Mouse (Mus musculus) hindbrain, embryonic 13.5 days (tissue): ENCODE measurements at regions not wholly inside any gene's neighbourhood (a gene's known extent, or its start where the extent isn't known, plus 50 kb on each side); places are given as distances from the start of the nearest gene placed in this dataset.

Experiments
- ATAC-seq: fragments of 200-750 bp; cut with Nextera tagmentation; 2 replicates; pipeline ENCODE4 v1.8.0; 2017; ENCODE audit warnings: moderate TSS enrichment; ENCODE audit not compliant: low FRiP score
- H3K27ac ChIP-seq: fragments of 300-500 bp; sonication (generic); 2 replicates; pipeline ENCODE4 v1.5.1; 2015; ENCODE audit warnings: inconsistent platforms, mild to moderate bottlenecking, moderate library complexity
- H3K27me3 ChIP-seq: fragments of 300-500 bp; sonication (generic); 2 replicates; pipeline ENCODE4 v1.6.1; 2015; ENCODE audit warnings: mild to moderate bottlenecking, inconsistent platforms
- H3K36me3 ChIP-seq: fragments of 300-500 bp; sonication (generic); 2 replicates; pipeline ENCODE4 v1.6.1; 2015; ENCODE audit warnings: mild to moderate bottlenecking, inconsistent platforms
- H3K4me1 ChIP-seq: fragments of 300-500 bp; sonication (generic); replicated peaks from 2 replicates; pipeline ENCODE4 v1.6.1; 2015; ENCODE audit warnings: inconsistent platforms
- H3K4me2 ChIP-seq: fragments of 300-500 bp; sonication (generic); 2 replicates; pipeline ENCODE4 v1.6.1; 2015; ENCODE audit warnings: inconsistent platforms, mild to moderate bottlenecking, moderate library complexity
- H3K4me3 ChIP-seq: fragments of 300-500 bp; sonication (generic); 2 replicates; pipeline ENCODE4 v1.5.1; 2015; ENCODE audit warnings: mild to moderate bottlenecking, inconsistent platforms
- H3K9ac ChIP-seq: fragments of 300-500 bp; sonication (generic); 2 replicates; pipeline ENCODE4 v1.6.1; 2015; ENCODE audit warnings: mild to moderate bottlenecking, inconsistent platforms
- H3K9me3 ChIP-seq: fragments of 300-500 bp; sonication (generic); 2 replicates; pipeline ENCODE4 v1.6.1; 2016; ENCODE audit warnings: inconsistent platforms
- WGBS: fragments of 180-500 bp; shearing (Covaris S2); methylation state at CpG from one replicate; pipeline ENCODE4 v1.1.7; 2015; 5-methylcytosine and 5-hydroxymethylcytosine counted together

DNA sequence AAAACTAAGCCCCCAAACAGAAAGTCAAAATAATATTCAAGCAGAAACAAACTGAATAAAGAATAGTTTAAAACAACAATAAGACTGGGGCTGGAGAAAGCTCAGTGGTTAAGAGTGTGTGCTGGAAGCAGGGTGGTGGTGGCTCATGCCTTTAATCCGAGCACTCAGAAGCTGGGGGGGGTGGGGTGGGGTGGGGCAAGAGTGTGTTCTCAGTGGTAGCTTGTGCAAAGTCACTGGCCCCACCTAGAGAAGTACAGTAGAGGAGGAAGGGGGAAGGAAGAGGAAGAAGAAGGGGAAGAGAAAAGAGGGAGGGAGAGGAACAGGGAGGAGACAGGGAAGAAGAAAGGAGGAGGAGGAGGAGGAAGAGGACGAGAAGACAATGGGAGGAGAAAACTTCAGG is 141.1 kb upstream of the Usp9x start:
- Histone ChIP-seq H3K27me3 (no peaks in the 10 kb centered on the region), H3K9me3 (no peaks in the 10 kb centered on the region), H3K4me2 (no peak overlapping the region), H3K36me3 (no peaks in the 10 kb centered on the region), H3K4me1 (no peaks in the 10 kb centered on the region), H3K9ac (no peak overlapping the region), H3K4me3 (no peak overlapping the region), H3K27ac (no peak overlapping the region)
- ATAC-seq: no peak
- 72% methylated on average over 2 of the region's 2 CpGs for WGBS

- Histone ChIP-seq H3K4me1 (no peaks in the 10 kb centered on the region), H3K9ac (no peak overlapping the region), H3K4me3 (no peak overlapping the region), H3K4me2 (no peak overlapping the region), H3K27ac (no peak overlapping the region), H3K27me3 (no peaks in the 10 kb centered on the region), H3K9me3 (no peaks in the 10 kb centered on the region), H3K36me3 (no peaks in the 10 kb centered on the region)
- ATAC-seq: no peak
- WGBS: 59% methylated on average over 11 of the region's 11 CpGs
Measured at GRCm38 (mm10) chrX:12927797-12928589, 143.3 kb upstream of the Usp9x start.

DNA sequence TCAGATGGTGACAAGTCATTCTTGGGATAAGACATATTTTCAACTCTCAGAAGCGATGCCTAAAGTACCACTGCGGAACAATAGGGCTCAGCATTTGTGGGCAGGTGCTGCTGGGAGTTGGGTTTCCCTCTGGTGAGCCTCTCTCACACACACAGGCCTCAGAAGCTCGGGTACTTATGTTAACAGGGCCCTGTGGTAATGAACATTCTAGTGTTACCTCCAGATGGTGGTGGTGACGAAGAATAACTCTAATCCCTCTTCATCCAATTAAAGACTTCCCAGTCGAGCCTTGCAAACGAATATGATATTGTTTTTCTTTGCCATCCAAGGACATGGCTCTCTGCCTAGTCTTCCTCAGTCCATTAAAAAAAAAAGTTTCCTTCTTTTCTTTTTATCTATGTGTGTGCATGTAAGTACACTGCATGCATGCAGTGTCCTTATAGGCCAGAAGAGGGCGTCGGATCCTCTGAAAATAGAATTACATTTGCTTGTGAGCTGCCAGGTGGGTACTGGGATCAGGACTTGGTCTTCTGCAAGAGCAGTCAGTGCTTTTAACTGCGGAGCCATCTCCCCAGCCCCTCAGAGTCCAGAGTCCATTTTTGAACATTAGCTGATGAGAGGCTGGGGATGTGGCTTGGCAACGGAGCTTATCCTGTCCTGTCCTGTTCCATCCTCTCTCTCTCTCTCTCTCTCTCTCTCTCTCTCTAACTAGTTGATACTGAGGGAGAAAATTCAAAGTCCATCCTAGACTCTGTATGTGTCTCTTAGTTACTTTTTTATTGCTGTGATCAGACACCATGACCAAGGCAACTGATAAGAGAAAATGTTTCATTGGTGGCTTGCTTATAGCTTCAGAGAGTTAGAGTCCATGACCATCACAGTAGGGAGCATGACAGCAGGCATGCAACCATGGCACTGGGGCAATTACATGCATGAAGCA is 146.3 kb upstream of the Usp9x start:
- no peak overlapping the region for H3K4me3 ChIP-seq
- H3K27me3 ChIP-seq: no peaks in the 10 kb centered on the region
- H3K36me3 ChIP-seq: no peaks in the 10 kb centered on the region
- no peak overlapping the region for H3K9ac ChIP-seq
- WGBS: 75% methylated on average over 10 of the region's 10 CpGs
- ATAC-seq: no peak
- no peak overlapping the region for H3K27ac ChIP-seq
- H3K9me3 ChIP-seq: no peaks in the 10 kb centered on the region
- H3K4me1 ChIP-seq: no peaks in the 10 kb centered on the region
- H3K4me2 ChIP-seq: no peak overlapping the region

- Histone ChIP-seq H3K4me2 (no peak overlapping the region), H3K9ac (no peak overlapping the region), H3K4me1 (peaks cover 3% of the 10 kb centered on the region; the same call in 1 of the 2 replicates), H3K27ac (no peak overlapping the region), H3K36me3 (no peaks in the 10 kb centered on the region), H3K4me3 (no peak overlapping the region), H3K9me3 (no peaks in the 10 kb centered on the region), H3K27me3 (0 out of 2 replicates have a peak, but pooled peaks cover 3% of the 10 kb centered on the region)
- WGBS: 26% methylated on average over 3 of the region's 3 CpGs
- ATAC-seq: no peak
Measured at GRCm38 (mm10) chrX:12919576-12919975, 151.7 kb upstream of the Usp9x start.

- Histone ChIP-seq H3K4me1 (peaks cover 3% of the 10 kb centered on the region; the same call in 1 of the 2 replicates), H3K9ac (no peak overlapping the region), H3K36me3 (no peaks in the 10 kb centered on the region), H3K4me3 (no peak overlapping the region), H3K27me3 (0 out of 2 replicates have a peak, but pooled peaks cover 3% of the 10 kb centered on the region), H3K4me2 (peak overlapping the region; percentile 30), H3K9me3 (no peaks in the 10 kb centered on the region), H3K27ac (no peak overlapping the region)
- 0 out of 2 replicates have a peak, but pooled peaks have one; percentile 39 for ATAC-seq
- WGBS: 26% methylated on average over 13 of the region's 13 CpGs
Measured at GRCm38 (mm10) chrX:12917105-12917504, 154.2 kb upstream of the Usp9x start.

DNA sequence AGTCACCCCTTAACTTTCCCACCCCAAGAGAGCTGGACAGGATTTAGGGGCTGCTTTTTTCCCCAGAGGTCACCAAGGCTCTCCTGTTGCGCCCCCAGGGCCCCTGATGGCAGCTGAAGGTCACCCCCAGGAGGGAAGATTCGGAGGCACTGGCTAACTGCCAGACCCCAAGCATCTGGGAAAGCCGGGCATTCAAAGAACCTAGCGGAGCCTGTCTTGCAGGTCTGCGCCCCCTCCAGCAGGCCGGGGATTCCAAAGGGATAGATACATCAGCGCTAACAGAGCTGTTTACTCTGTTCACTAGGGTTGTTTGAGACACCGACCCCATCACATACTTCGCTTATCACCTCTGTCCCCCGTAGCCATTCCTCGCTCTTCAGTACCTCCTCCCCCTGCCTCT is 154.6 kb upstream of the Usp9x start:
- WGBS: 29% methylated on average over 10 of the region's 11 CpGs
- Histone ChIP-seq H3K9ac (no peak overlapping the region), H3K9me3 (no peaks in the 10 kb centered on the region), H3K27me3 (0 out of 2 replicates have a peak, but pooled peaks cover 3% of the 10 kb centered on the region), H3K4me1 (peaks cover 3% of the 10 kb centered on the region; the same call in 1 of the 2 replicates), H3K36me3 (no peaks in the 10 kb centered on the region), H3K4me2 (peak overlapping the region; percentile 30), H3K27ac (no peak overlapping the region), H3K4me3 (no peak overlapping the region)
- 0 out of 2 replicates have a peak, but pooled peaks have one; percentile 43 for ATAC-seq

GRCm38 (mm10) chrX:12900256-12900655 is 138.4 kb upstream of the Med14 start:
- Histone ChIP-seq H3K4me1 (no peaks in the 10 kb centered on the region), H3K9ac (no peak overlapping the region), H3K36me3 (no peaks in the 10 kb centered on the region), H3K4me2 (no peak overlapping the region), H3K27me3 (no peaks in the 10 kb centered on the region), H3K9me3 (no peaks in the 10 kb centered on the region), H3K4me3 (no peak overlapping the region), H3K27ac (no peak overlapping the region)
- 72% methylated on average over 7 of the region's 7 CpGs for WGBS
- ATAC-seq: no peak

DNA sequence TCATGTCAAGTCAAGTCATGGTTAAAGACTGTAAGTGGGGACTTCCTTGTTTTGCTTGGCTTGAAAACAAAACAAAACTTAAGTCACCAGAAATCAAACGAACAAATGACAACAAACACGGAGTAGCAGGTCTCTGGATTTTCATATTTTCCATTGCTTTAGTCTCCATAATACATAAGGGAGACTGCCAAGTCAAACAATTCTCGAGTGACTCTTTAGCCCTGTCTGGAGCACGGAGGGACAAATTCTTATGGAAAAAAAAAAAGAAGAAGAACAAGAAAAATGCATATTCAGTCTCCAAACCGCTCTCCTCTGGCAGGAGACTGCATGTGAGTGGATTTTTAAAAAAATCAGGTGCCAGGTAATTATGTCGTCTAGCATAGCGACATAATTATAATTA is 129.6 kb upstream of the Med14 start:
- H3K4me1 ChIP-seq: 0 out of 2 replicates have a peak, but pooled peaks cover 8% of the 10 kb centered on the region
- no peak overlapping the region for H3K27ac ChIP-seq
- no peak for ATAC-seq
- no peaks in the 10 kb centered on the region for H3K36me3 ChIP-seq
- H3K9me3 ChIP-seq: no peaks in the 10 kb centered on the region
- no peak overlapping the region for H3K4me3 ChIP-seq
- 66% methylated on average over 7 of the region's 7 CpGs for WGBS
- H3K27me3 ChIP-seq: no peaks in the 10 kb centered on the region
- H3K9ac ChIP-seq: no peak overlapping the region
- no peak overlapping the region for H3K4me2 ChIP-seq

DNA sequence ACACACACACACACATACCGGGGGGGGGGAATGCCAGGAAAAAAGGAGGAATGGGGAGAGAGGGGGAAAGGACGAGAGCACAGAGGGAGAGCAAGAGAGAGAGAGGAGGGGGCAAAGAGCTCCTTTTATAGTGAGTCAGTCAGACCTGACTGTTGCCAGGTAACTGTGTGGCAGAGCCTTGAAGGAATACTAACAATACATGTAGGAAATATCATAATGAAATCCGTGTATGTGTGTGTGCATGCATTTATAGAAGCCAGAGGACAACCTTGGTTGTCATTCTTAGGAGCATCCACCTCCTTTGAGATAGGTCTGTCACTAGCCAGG is 127.6 kb upstream of the Med14 start:
- Histone ChIP-seq H3K4me2 (0 out of 2 replicates have a peak overlapping the region, but pooled peaks have one; percentile 25), H3K36me3 (no peaks in the 10 kb centered on the region), H3K4me1 (0 out of 2 replicates have a peak, but pooled peaks cover 8% of the 10 kb centered on the region), H3K9ac (no peak overlapping the region), H3K9me3 (no peaks in the 10 kb centered on the region), H3K4me3 (no peak overlapping the region), H3K27me3 (no peaks in the 10 kb centered on the region), H3K27ac (peak overlapping the region; percentile 90)
- 51% methylated on average over 3 of the region's 3 CpGs for WGBS
- ATAC-seq: peak; percentile 72

DNA sequence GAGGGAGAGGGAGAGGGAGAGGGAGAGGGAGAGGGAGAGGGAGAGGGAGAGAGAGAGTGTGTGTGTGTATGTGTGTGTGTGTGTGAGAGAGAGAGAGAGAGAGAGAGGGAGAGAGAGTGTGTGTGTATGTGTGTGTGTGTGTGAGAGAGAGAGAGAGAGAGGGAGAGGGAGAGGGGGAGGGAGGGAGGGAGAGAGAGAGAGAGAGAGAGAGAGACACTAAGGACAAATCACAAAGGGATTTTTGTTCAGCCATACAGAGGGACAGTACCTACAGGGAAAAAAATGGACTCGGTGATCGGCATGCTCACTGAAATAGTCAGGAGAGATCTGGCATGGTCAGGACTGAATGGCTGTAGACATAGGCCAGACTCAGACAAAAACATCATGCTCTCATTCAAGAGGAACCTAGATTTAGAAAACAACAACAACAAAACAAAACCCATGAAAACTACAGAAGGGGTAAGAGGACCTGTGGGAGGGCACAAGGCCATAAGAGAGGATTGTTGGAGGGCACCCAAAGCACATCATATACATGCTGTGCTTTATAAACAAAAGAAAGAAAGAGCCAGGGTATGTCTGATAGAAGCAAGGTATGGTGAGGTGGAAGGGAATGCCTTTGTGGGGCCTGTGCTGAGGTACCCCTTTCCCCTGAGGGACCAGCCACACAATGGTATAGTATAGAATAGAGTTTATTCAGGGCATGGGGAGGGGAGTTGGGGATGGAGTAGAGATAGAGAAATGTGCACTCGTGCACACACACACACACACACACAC is 127.0 kb upstream of the Med14 start:
- H3K4me1 ChIP-seq: 0 out of 2 replicates have a peak, but pooled peaks cover 8% of the 10 kb centered on the region
- peak; percentile 79 for ATAC-seq
- no peaks in the 10 kb centered on the region for H3K36me3 ChIP-seq
- H3K4me2 ChIP-seq: peak overlapping the region; percentile 25; the same call in 1 of the 2 replicates
- H3K27ac ChIP-seq: peak overlapping the region; percentile 90
- no peaks in the 10 kb centered on the region for H3K27me3 ChIP-seq
- H3K4me3 ChIP-seq: no peak overlapping the region
- no peaks in the 10 kb centered on the region for H3K9me3 ChIP-seq
- WGBS: 52% methylated on average over 2 of the region's 3 CpGs
- no peak overlapping the region for H3K9ac ChIP-seq

GRCm38 (mm10) chrX:12888010-12888707 is 126.3 kb upstream of the Med14 start:
- Histone ChIP-seq H3K36me3 (no peaks in the 10 kb centered on the region), H3K27me3 (no peaks in the 10 kb centered on the region), H3K4me3 (no peak overlapping the region), H3K4me2 (peak overlapping the region; percentile 10; the same call in 1 of the 2 replicates), H3K9me3 (no peaks in the 10 kb centered on the region), H3K4me1 (0 out of 2 replicates have a peak, but pooled peaks cover 8% of the 10 kb centered on the region), H3K9ac (no peak overlapping the region), H3K27ac (peak overlapping the region; percentile 85)
- WGBS: 58% methylated on average over 11 of the region's 11 CpGs
- ATAC-seq: peak; percentile 67
